Mouse (Mus musculus) erythroblast, embryonic 14.5 days (primary cell): ENCODE data around the gene Atf7ip. TPM values are rescaled to one million over a fixed set of nuclear protein-coding genes. Genes with fewer than 3 reads are reported as not detected.

Experiments
- H3K27me3 ChIP-seq: 2 replicates; pipeline ENCODE4 v1.6.1; 2012; ENCODE audit warnings: inconsistent platforms; ENCODE audit not compliant: control insufficient read depth
- H3K36me3 ChIP-seq: 2 replicates; pipeline ENCODE4 v1.6.1; 2012; ENCODE audit warnings: mild to moderate bottlenecking, inconsistent platforms; ENCODE audit not compliant: control insufficient read depth
- H3K4me1 ChIP-seq: 2 replicates; pipeline ENCODE4 v1.6.1; 2012; ENCODE audit warnings: inconsistent platforms; ENCODE audit not compliant: control insufficient read depth
- H3K4me3 ChIP-seq: replicated peaks from 2 replicates; pipeline ENCODE3; 2012; ENCODE audit warnings: moderate library complexity, mild to moderate bottlenecking, inconsistent platforms
- H3K9me3 ChIP-seq: 2 replicates; pipeline ENCODE4 v1.6.1; 2012; ENCODE audit warnings: low read length, inconsistent platforms, mixed read lengths; ENCODE audit not compliant: control insufficient read depth
- GATA1 ChIP-seq: IDR thresholded peaks from 2 replicates; pipeline ENCODE4 v1.6.1; 2012; ENCODE audit warnings: low read length, inconsistent platforms, mixed read lengths
- TAL1 ChIP-seq: IDR thresholded peaks from 3 replicates; pipeline ENCODE4 v1.6.1; 2012; ENCODE audit warnings: low read length, inconsistent platforms, mixed read lengths
- polyA plus RNA-seq: library from polyadenylated mRNA; stranded (reverse); fragments of >175 nt; gene quantifications from 2 replicates; pipeline ENCODE4 v1.2.3, GENCODE M21; 2012

Atf7ip gene
- polyA plus RNA-seq, 1 experiment: 3.8 TPM

GRCm38 (mm10) chr6:136611351-136612215 lies 105.6 kb downstream of the Atf7ip start:
- no peak for TF ChIP-seq TAL1
- TF ChIP-seq GATA1: no peak
- Histone ChIP-seq H3K9me3 (peaks cover 13% of the 10 kb centered on the region), H3K27me3 (no peaks in the 10 kb centered on the region), H3K36me3 (peaks cover 63% of the 10 kb centered on the region), H3K4me1 (no peaks in the 10 kb centered on the region), H3K4me3 (no peak overlapping the region)

GRCm38 (mm10) chr6:136612312-136612711 lies 106.3 kb downstream of the Atf7ip start:
- Histone ChIP-seq H3K9me3 (peaks cover 13% of the 10 kb centered on the region), H3K36me3 (peaks cover 56% of the 10 kb centered on the region), H3K4me1 (no peaks in the 10 kb centered on the region), H3K27me3 (no peaks in the 10 kb centered on the region), H3K4me3 (no peak overlapping the region)
- no peak for TF ChIP-seq GATA1
- no peak for TF ChIP-seq TAL1

GRCm38 (mm10) chr6:136614156-136614555 lies 108.2 kb downstream of the Atf7ip start:
- no peaks in the 10 kb centered on the region for H3K27me3 ChIP-seq
- TF ChIP-seq GATA1 (no peak), TAL1 (no peak)
- H3K4me1 ChIP-seq: no peaks in the 10 kb centered on the region
- H3K9me3 ChIP-seq: peaks cover 13% of the 10 kb centered on the region
- no peak overlapping the region for H3K4me3 ChIP-seq
- H3K36me3 ChIP-seq: peaks cover 39% of the 10 kb centered on the region

GRCm38 (mm10) chr6:136620361-136621139 lies 114.6 kb downstream of the Atf7ip start:
- Histone ChIP-seq H3K27me3 (no peaks in the 10 kb centered on the region), H3K4me3 (no peak overlapping the region), H3K4me1 (no peaks in the 10 kb centered on the region), H3K9me3 (no peaks in the 10 kb centered on the region), H3K36me3 (no peaks in the 10 kb centered on the region)
- no peak for TF ChIP-seq GATA1
- TF ChIP-seq TAL1: no peak

GRCm38 (mm10) chr6:136625421-136625820 lies 119.5 kb downstream of the Atf7ip start:
- H3K9me3 ChIP-seq: no peaks in the 10 kb centered on the region

GRCm38 (mm10) chr6:136629639-136630038 lies 123.7 kb downstream of the Atf7ip start:
- no peak for TF ChIP-seq TAL1
- no peak for TF ChIP-seq GATA1
- H3K9me3 ChIP-seq: peaks cover 8% of the 10 kb centered on the region; the same call in 1 of the 2 replicates

More at GRCm38 (mm10) chr6:136625421-136625820, 119.5 kb downstream of the Atf7ip start:
- Histone ChIP-seq H3K4me3 (no peak overlapping the region), H3K36me3 (no peaks in the 10 kb centered on the region), H3K4me1 (no peaks in the 10 kb centered on the region), H3K27me3 (no peaks in the 10 kb centered on the region)
- TF ChIP-seq TAL1 (no peak), GATA1 (no peak)

GRCm38 (mm10) chr6:136631519-136631918 lies 125.6 kb downstream of the Atf7ip start:
- Histone ChIP-seq H3K9me3 (peaks cover 11% of the 10 kb centered on the region), H3K36me3 (no peaks in the 10 kb centered on the region), H3K4me1 (no peaks in the 10 kb centered on the region), H3K27me3 (no peaks in the 10 kb centered on the region), H3K4me3 (no peak overlapping the region)
- TF ChIP-seq TAL1: no peak
- TF ChIP-seq GATA1: no peak

More at GRCm38 (mm10) chr6:136629639-136630038, 123.7 kb downstream of the Atf7ip start:
- Histone ChIP-seq H3K27me3 (no peaks in the 10 kb centered on the region), H3K36me3 (no peaks in the 10 kb centered on the region), H3K4me3 (no peak overlapping the region), H3K4me1 (no peaks in the 10 kb centered on the region)

- H3K4me3 ChIP-seq: no peak overlapping the region
- H3K4me1 ChIP-seq: no peaks in the 10 kb centered on the region
- TF ChIP-seq GATA1: no peak
- no peak for TF ChIP-seq TAL1
- H3K36me3 ChIP-seq: no peaks in the 10 kb centered on the region
- H3K9me3 ChIP-seq: peaks cover 11% of the 10 kb centered on the region
- H3K27me3 ChIP-seq: no peaks in the 10 kb centered on the region
Observed at GRCm38 (mm10) chr6:136631945-136632534, 126.1 kb downstream of the Atf7ip start.

- Histone ChIP-seq H3K36me3 (no peaks in the 10 kb centered on the region), H3K4me3 (no peak overlapping the region), H3K27me3 (no peaks in the 10 kb centered on the region), H3K9me3 (peaks cover 11% of the 10 kb centered on the region), H3K4me1 (no peaks in the 10 kb centered on the region)
- TF ChIP-seq TAL1: no peak
- TF ChIP-seq GATA1: no peak
Observed at GRCm38 (mm10) chr6:136633154-136633553, 127.2 kb downstream of the Atf7ip start.
